Mouse (Mus musculus): ENCODE measurements at regions not wholly inside any gene's neighbourhood (a gene's known extent, or its start where the extent isn't known, plus 50 kb on each side); places are given as distances from the start of the nearest gene placed in this dataset.
A peak's percentile ranks its signal among the peaks of the same experiment; 100 is the strongest.

DNA sequence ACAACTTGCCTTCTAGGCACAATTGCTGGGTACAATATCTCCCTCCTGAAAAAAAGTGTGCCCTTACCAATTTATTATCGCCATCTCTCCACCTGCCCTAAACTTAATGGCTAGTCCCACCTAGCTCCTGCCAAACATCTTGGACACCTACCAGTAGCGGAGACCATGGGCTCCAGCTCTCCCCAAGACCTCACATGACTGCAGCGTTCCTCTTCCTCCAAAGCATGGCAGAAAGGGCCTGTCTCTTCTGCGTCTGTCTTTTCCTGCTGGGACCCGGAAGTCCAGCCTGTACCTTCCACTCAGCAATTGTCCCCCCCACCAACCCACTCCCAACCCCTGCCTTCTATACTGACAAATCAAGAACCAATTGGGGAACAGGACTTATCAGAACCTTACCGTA is 63.1 kb upstream of the Usp24 start:
- ATAC-seq: no peak
- Histone ChIP-seq H3K36me3 (ENCODE audit: control insufficient read depth, insufficient read depth, low read length) (no peaks in the 10 kb centered on the region), H3K9me3 (replicated peaks; ENCODE audit: control insufficient read depth, low read length) (no peaks in the 10 kb centered on the region), H3K9ac (ENCODE audit: low read length) (no peak overlapping the region), H3K27me3 (replicated peaks; ENCODE audit: control insufficient read depth, insufficient read depth, low read length) (no peaks in the 10 kb centered on the region), H3K4me3 (ENCODE audit: low read depth, low read length) (no peak overlapping the region), H3K27ac (ENCODE audit: low read depth, low read length) (no peak overlapping the region), H3K4me1 (ENCODE audit: control insufficient read depth, insufficient read depth, low read length) (peaks cover 7% of the 10 kb centered on the region), H3K4me2 (ENCODE audit: low read length) (no peak overlapping the region)
- no peak for DNase-seq (ENCODE audit: low spot score)
- 98% methylated on average over 6 of the region's 6 CpGs for WGBS

DNA sequence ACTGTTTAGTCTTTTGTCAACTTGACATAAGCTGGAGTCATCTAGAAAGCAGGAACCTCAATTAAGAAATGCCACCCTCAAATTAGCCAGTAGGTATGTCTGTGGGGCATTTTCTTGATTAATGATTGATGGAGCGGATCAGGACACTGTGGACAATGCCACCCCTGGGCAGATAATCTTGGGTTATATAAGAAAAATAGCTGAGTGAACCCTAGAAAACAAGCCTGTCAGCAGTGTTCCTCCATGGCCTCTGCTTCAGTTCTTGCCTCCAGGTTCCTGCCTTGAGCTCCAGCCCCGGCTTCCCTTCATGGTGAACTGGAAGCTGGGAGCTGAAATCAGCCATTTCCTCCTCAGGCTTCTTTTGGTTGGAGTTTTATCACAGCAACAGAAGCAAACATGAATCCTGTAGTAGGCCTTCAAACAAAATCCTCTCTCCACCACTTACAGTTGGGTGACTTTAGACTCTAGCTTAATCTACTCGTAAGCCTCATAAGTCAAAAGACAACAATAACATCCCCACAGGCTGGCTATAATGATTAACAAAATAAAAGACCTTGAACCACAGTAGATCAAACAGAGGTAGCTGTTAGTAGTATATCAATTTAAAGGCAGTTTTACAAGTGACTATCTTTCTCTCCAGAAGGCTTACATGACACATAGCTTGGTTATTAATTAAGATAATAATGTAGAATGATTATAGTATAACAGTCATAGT is 61.1 kb upstream of the Usp24 start:
- H3K4me2 ChIP-seq (ENCODE audit: low read length): no peak overlapping the region
- H3K36me3 ChIP-seq (ENCODE audit: control insufficient read depth, insufficient read depth, low read length): no peaks in the 10 kb centered on the region
- no peak overlapping the region for H3K4me3 ChIP-seq (ENCODE audit: low read depth, low read length)
- H3K9ac ChIP-seq (ENCODE audit: low read length): no peak overlapping the region
- ATAC-seq: no peak
- no peak for DNase-seq (ENCODE audit: low spot score)
- no peaks in the 10 kb centered on the region for H3K27me3 ChIP-seq (replicated peaks; ENCODE audit: control insufficient read depth, insufficient read depth, low read length)
- peaks cover 7% of the 10 kb centered on the region for H3K4me1 ChIP-seq (ENCODE audit: control insufficient read depth, insufficient read depth, low read length)
- WGBS: 89% methylated on average over 3 of the region's 3 CpGs
- H3K9me3 ChIP-seq (replicated peaks; ENCODE audit: control insufficient read depth, low read length): no peaks in the 10 kb centered on the region
- H3K27ac ChIP-seq (ENCODE audit: low read depth, low read length): no peak overlapping the region

DNA sequence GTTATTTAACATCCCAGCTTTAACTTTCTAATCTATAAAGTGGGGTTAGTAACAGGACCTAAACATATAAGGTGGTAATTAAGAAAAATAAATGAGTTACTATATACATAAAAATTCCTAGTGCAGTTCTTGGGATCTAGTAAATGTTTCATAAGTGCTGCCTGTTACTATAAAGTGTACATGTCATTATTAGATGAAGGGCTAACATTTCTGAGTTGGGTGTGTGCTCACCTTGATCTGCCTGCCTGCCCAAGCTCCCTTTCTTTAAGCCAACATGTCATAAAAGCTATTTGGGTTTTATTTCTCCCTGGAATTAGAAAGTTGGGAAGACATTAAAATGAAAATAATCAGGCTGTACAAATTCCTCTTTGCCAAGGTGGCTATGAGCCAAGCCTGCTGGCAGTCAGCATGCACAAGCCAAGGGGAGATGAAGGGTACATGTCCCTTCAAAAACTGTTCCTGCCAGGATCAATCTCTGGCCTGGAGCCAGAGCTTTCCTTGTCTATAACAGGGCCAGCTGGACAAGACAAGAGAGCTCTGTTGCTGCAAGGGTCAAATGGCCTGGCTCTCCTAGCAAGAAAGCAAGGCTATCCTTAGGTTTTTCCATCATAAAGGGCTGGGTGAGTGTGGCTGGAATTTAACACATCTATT is 59.9 kb upstream of the Usp24 start:
- H3K4me3 ChIP-seq (ENCODE audit: low read depth, low read length): no peak overlapping the region
- H3K9ac ChIP-seq (ENCODE audit: low read length): no peak overlapping the region
- no peaks in the 10 kb centered on the region for H3K36me3 ChIP-seq (ENCODE audit: control insufficient read depth, insufficient read depth, low read length)
- peak overlapping the region; percentile 44 for H3K27ac ChIP-seq (ENCODE audit: low read depth, low read length)
- H3K4me1 ChIP-seq (ENCODE audit: control insufficient read depth, insufficient read depth, low read length): peaks cover 7% of the 10 kb centered on the region
- no peaks in the 10 kb centered on the region for H3K27me3 ChIP-seq (replicated peaks; ENCODE audit: control insufficient read depth, insufficient read depth, low read length)
- H3K9me3 ChIP-seq (replicated peaks; ENCODE audit: control insufficient read depth, low read length): no peaks in the 10 kb centered on the region
- ATAC-seq (peak; percentile 78; the same call in 1 of the 2 replicates), DNase-seq (ENCODE audit: low spot score) (peak; percentile 82)
- H3K4me2 ChIP-seq (ENCODE audit: low read length): no peak overlapping the region

DNA sequence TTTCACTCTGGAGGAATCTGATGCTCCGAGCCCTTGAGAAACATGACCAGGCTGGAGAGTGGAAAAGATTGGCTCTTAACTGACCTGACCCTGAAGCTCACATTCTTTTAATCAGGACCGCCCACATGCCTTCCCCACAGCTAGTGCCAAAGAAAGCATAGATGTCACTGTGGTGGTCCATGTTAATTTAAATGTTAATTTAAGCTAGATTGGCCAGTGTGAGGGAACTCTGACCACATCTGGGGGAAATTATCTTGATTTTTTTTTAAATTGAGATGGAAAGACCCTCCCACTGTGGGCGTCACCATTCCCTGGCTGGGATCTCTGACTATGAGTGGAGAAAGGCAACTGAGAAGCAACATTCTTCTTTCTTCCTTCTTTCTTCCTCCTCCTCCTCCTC is 54.6 kb upstream of the Usp24 start:
- ATAC-seq: no peak
- H3K9me3 ChIP-seq (replicated peaks; ENCODE audit: control insufficient read depth, low read length): no peaks in the 10 kb centered on the region
- DNase-seq (ENCODE audit: low spot score): no peak
- no peak overlapping the region for H3K27ac ChIP-seq (ENCODE audit: low read depth, low read length)
- H3K4me3 ChIP-seq (ENCODE audit: low read depth, low read length): no peak overlapping the region
- H3K4me2 ChIP-seq (ENCODE audit: low read length): no peak overlapping the region
- H3K9ac ChIP-seq (ENCODE audit: low read length): no peak overlapping the region
- H3K27me3 ChIP-seq (replicated peaks; ENCODE audit: control insufficient read depth, insufficient read depth, low read length): no peaks in the 10 kb centered on the region
- peaks cover 13% of the 10 kb centered on the region for H3K4me1 ChIP-seq (ENCODE audit: control insufficient read depth, insufficient read depth, low read length)
- no peaks in the 10 kb centered on the region for H3K36me3 ChIP-seq (ENCODE audit: control insufficient read depth, insufficient read depth, low read length)
- 89% methylated on average over 3 of the region's 3 CpGs for WGBS

DNA sequence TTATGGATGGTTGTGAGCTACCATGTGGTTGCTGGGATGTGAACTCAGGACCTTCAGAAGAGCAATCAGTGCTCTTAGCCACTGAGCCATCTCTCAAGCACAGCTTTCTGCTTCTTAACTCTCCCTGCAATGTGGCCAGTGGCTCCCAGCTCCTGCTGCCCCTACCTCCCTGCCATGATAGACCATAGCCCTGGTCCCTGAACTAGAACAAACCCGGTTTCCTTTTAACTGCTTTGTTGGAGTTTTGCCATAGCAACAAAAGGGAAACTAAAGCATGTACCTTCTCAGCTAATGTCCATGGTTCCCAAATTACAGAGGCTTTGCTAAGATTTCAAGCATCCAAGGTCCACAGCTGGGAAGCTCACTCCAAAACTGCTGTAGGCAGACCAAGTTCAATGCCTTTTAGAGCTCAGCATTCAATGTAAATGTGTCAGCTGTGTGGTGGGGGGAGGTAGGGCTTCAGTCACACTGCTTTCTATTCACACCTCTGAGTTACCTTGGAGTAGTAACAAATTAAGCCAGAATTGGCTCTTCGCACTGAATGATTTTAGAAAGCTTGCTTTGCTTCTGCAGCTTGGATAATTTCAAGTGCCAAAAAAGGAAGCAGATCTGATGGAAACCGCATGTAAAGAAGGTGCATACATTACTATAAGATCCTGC is 54.0 kb upstream of the Usp24 start:
- H3K4me2 ChIP-seq (ENCODE audit: low read length): no peak overlapping the region
- no peaks in the 10 kb centered on the region for H3K36me3 ChIP-seq (ENCODE audit: control insufficient read depth, insufficient read depth, low read length)
- WGBS: 42% methylated on average over 3 of the region's 3 CpGs
- H3K27me3 ChIP-seq (replicated peaks; ENCODE audit: control insufficient read depth, insufficient read depth, low read length): no peaks in the 10 kb centered on the region
- ATAC-seq (peak; percentile 77; the same call in 1 of the 2 replicates), DNase-seq (ENCODE audit: low spot score) (peak; percentile 79)
- peak overlapping the region; percentile 73 for H3K27ac ChIP-seq (ENCODE audit: low read depth, low read length)
- no peak overlapping the region for H3K9ac ChIP-seq (ENCODE audit: low read length)
- H3K4me3 ChIP-seq (ENCODE audit: low read depth, low read length): no peak overlapping the region
- peaks cover 9% of the 10 kb centered on the region for H3K4me1 ChIP-seq (ENCODE audit: control insufficient read depth, insufficient read depth, low read length)
- H3K9me3 ChIP-seq (replicated peaks; ENCODE audit: control insufficient read depth, low read length): no peaks in the 10 kb centered on the region

DNA sequence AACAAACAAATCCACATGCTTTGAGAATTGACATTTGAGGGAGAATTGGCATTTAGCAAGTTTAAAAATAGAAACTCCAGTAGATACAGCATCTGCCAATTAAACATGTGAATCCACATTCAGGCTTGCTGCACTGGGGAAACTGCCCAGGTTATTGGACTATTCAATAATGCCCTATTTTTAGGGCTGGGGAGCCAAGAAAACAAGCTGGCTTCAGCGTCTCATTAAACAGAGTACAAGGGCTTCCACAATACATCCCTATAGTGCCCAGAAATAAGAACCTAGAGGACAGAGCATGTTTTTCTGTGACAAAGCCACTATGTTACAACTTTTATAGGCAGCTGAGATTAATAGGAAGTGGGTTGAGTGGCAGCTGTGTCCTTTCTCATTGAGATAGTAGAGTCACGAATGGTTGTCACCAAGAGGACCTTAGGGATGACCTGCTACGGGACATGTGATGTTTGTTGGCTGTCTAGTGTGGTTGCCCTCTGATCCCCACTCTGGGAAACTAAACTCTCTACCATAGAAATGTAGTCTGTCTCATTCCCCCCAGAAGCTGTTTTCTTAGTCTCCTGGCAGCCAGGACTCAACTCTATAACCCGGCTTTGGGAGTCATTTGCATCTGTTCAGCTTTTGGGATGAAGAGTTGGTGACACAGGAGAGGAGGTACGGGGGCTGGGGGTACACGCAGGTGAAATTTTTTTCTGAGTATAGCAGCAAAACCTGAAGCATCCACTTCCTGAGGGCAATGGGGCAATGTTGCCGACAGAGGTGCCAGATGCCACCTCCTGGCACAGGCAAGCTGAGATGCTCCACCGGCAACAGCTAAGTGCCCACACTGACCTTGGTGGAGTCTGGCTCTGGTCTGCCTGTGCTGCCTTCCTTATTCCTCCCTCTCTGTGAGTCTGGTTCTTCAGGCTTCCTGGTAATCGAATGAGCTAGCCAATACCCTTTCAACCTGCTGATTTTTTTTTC is 53.0 kb upstream of the Usp24 start:
- H3K27ac ChIP-seq (ENCODE audit: low read depth, low read length): peak overlapping the region; percentile 49; the same call in 1 of the 2 replicates
- peak; percentile 71 for DNase-seq (ENCODE audit: low spot score)
- peaks cover 9% of the 10 kb centered on the region for H3K4me1 ChIP-seq (ENCODE audit: control insufficient read depth, insufficient read depth, low read length)
- no peaks in the 10 kb centered on the region for H3K9me3 ChIP-seq (replicated peaks; ENCODE audit: control insufficient read depth, low read length)
- H3K9ac ChIP-seq (ENCODE audit: low read length): no peak overlapping the region
- no peak overlapping the region for H3K4me3 ChIP-seq (ENCODE audit: low read depth, low read length)
- H3K36me3 ChIP-seq (ENCODE audit: control insufficient read depth, insufficient read depth, low read length): no peaks in the 10 kb centered on the region
- WGBS: 81% methylated on average over 9 of the region's 9 CpGs
- no peaks in the 10 kb centered on the region for H3K27me3 ChIP-seq (replicated peaks; ENCODE audit: control insufficient read depth, insufficient read depth, low read length)
- peak; percentile 37; the same call in 1 of the 2 replicates for ATAC-seq
- H3K4me2 ChIP-seq (ENCODE audit: low read length): no peak overlapping the region

All from forebrain, embryonic 14.5 days (tissue).